Mouse (Mus musculus) heart, adult 2 months (tissue): ENCODE measurements at regions not wholly inside any gene's neighbourhood (a gene's known extent, or its start where the extent isn't known, plus 50 kb on each side); places are given as distances from the start of the nearest gene placed in this dataset.
A peak's percentile ranks its signal among the peaks of the same experiment; 100 is the strongest.
"Not testable (repeated sequence)": the region's sequence is repeated elsewhere in the genome, so short reads cannot be mapped to it uniquely, and the experiment has no call there.

Experiments used
- DNase-seq, 2 experiments: peaks; one replicate each; pipeline ENCODE4 v3.0.0; 2021
- H3K27ac ChIP-seq: fragments of 200-600 bp; 2 replicates; pipeline ENCODE4 v1.8.1; 2022
- H3K27me3 ChIP-seq: fragments of 200-500 bp; 2 replicates; pipeline ENCODE4 v1.6.1; 2012; ENCODE audit warnings: mild to moderate bottlenecking, low read length, inconsistent platforms, mixed read lengths; ENCODE audit not compliant: control insufficient read depth, insufficient read depth
- H3K36me3 ChIP-seq: fragments of 200-500 bp; 2 replicates; pipeline ENCODE4 v1.6.1; 2012; ENCODE audit warnings: low read length, inconsistent platforms; ENCODE audit not compliant: control insufficient read depth, insufficient read depth
- H3K4me1 ChIP-seq: fragments of 200-500 bp; 2 replicates; pipeline ENCODE4 v1.6.1; 2011; ENCODE audit warnings: low read length; ENCODE audit not compliant: control insufficient read depth, insufficient read depth
- H3K4me3 ChIP-seq: fragments of 200-600 bp; 2 replicates; pipeline ENCODE4 v1.8.1; 2022
- H3K79me2 ChIP-seq: fragments of 200-500 bp; replicated peaks from 2 replicates; pipeline ENCODE4 v1.6.1; 2012; ENCODE audit warnings: mild to moderate bottlenecking, inconsistent platforms, low read length, moderate library complexity, mixed read lengths; ENCODE audit not compliant: control insufficient read depth, insufficient read depth
- H3K9ac ChIP-seq: fragments of 200-500 bp; 2 replicates; pipeline ENCODE4 v1.6.1; 2012; ENCODE audit warnings: low read depth, mild to moderate bottlenecking, control low read depth, inconsistent platforms, low read length, mixed read lengths
- CTCF ChIP-seq: fragments of 200-600 bp; IDR thresholded peaks from 2 replicates; pipeline ENCODE4 v1.8.1; 2022; ENCODE audit warnings: antibody characterized with exemption, mild to moderate bottlenecking, moderate library complexity
- EP300 ChIP-seq: fragments of 200-500 bp; IDR thresholded peaks from 2 replicates; pipeline ENCODE4 v1.6.1; 2011; ENCODE audit warnings: low read depth, low read length, control low read depth; ENCODE audit not compliant: insufficient read depth
- POLR2A ChIP-seq: fragments of 200-500 bp; IDR thresholded peaks from 2 replicates; pipeline ENCODE4 v1.6.1; 2011; ENCODE audit warnings: mild to moderate bottlenecking, low read depth, low read length, control low read depth; ENCODE audit not compliant: insufficient read depth
- WGBS: fragments of 180-500 bp; shearing (Covaris S2); methylation state at CpG from one replicate; pipeline ENCODE4 v1.1.7; 2018; 5-methylcytosine and 5-hydroxymethylcytosine counted together
- intact Hi-C: fragments of 180-260 bp; cut with DNase I; formaldehyde crosslinking; loops from one replicate; pipeline ENCODE4 v1.15.1; 2025

GRCm38 (mm10) chr17:50416119-50416518 lies 93.1 kb upstream of the Plcl2 start:
- TF ChIP-seq EP300 (no peak), POLR2A (no peak), CTCF (no peak)
- WGBS, result 45% methylated on average over 1 of the region's 1 CpGs
- no peaks in the 10 kb centered on the region for H3K36me3 ChIP-seq
- H3K4me3 ChIP-seq, result no peak overlapping the region
- H3K27ac ChIP-seq, result no peak overlapping the region
- no peaks in the 10 kb centered on the region for H3K27me3 ChIP-seq
- no peaks in the 10 kb centered on the region; the same call in none of the 2 replicates for H3K4me1 ChIP-seq
- no peaks in the 10 kb centered on the region for H3K79me2 ChIP-seq
- intact Hi-C loops, result loop anchor here (5.0 kb wide), 3 partner anchors 91 to 361 kb away; partner anchors contain the start of gene Plcl2
- H3K9ac ChIP-seq, result no peak overlapping the region
- DNase-seq, result no peak

GRCm38 (mm10) chr17:50416538-50417113 lies 92.6 kb upstream of the Plcl2 start:
- TF ChIP-seq CTCF, result no peak
- no peak for TF ChIP-seq POLR2A
- no peak for TF ChIP-seq EP300
- Histone ChIP-seq H3K79me2 (no peaks in the 10 kb centered on the region), H3K36me3 (no peaks in the 10 kb centered on the region), H3K9ac (no peak overlapping the region), H3K4me1 (no peaks in the 10 kb centered on the region; the same call in none of the 2 replicates), H3K27ac (no peak overlapping the region), H3K4me3 (no peak overlapping the region), H3K27me3 (no peaks in the 10 kb centered on the region)
- intact Hi-C loops, result loop anchor here (5.0 kb wide), 3 partner anchors 91 to 361 kb away; partner anchors contain the start of gene Plcl2
- no peak for DNase-seq
- WGBS, result 70% methylated on average over 3 of the region's 3 CpGs

GRCm38 (mm10) chr17:50418863-50419383 lies 90.3 kb upstream of the Plcl2 start:
- Histone ChIP-seq H3K79me2 (no peaks in the 10 kb centered on the region), H3K27ac (no peak overlapping the region), H3K4me3 (no peak overlapping the region), H3K9ac (no peak overlapping the region), H3K36me3 (no peaks in the 10 kb centered on the region), H3K4me1 (no peaks in the 10 kb centered on the region; the same call in none of the 2 replicates), H3K27me3 (no peaks in the 10 kb centered on the region)
- peak; percentile 45 to 48 for DNase-seq
- no peak for TF ChIP-seq POLR2A
- peak; percentile 66 for TF ChIP-seq CTCF
- intact Hi-C loops, result loop anchor here (1.0 to 5.0 kb wide), 4 partner anchors 88 to 376 kb away; partner anchors contain the start of gene Plcl2
- WGBS, result 50% methylated on average over 3 of the region's 3 CpGs

- DNase-seq, H3K27ac ChIP-seq, H3K9ac ChIP-seq, H3K4me3 ChIP-seq, H3K4me1 ChIP-seq, H3K36me3 ChIP-seq, H3K27me3 ChIP-seq, H3K79me2 ChIP-seq: not testable (repeated sequence)
- intact Hi-C loops, result loop anchor here (1.0 to 5.0 kb wide), 4 partner anchors 88 to 376 kb away; partner anchors contain the start of gene Plcl2
Observed at GRCm38 (mm10) chr17:50419551-50419950, 89.7 kb upstream of the Plcl2 start.

GRCm38 (mm10) chr17:50419966-50420365 lies 89.2 kb upstream of the Plcl2 start:
- Histone ChIP-seq H3K27me3 (no peaks in the 10 kb centered on the region), H3K9ac (no peak overlapping the region), H3K79me2 (no peaks in the 10 kb centered on the region), H3K4me3 (no peak overlapping the region), H3K4me1 (no peaks in the 10 kb centered on the region; the same call in 1 of the 2 replicates), H3K36me3 (no peaks in the 10 kb centered on the region), H3K27ac (no peak overlapping the region)
- TF ChIP-seq CTCF (no peak), POLR2A (no peak), EP300 (no peak)
- intact Hi-C loops, result loop anchor here (1.0 to 5.0 kb wide), 4 partner anchors 87 to 375 kb away; partner anchors contain the start of gene Plcl2
- DNase-seq, result no peak
- 90% methylated on average over 11 of the region's 12 CpGs for WGBS

GRCm38 (mm10) chr17:50420690-50421089 lies 88.5 kb upstream of the Plcl2 start:
- no peak for DNase-seq
- WGBS, result 95% methylated on average over 6 of the region's 6 CpGs
- Histone ChIP-seq H3K9ac (no peak overlapping the region), H3K36me3 (no peaks in the 10 kb centered on the region), H3K4me3 (no peak overlapping the region), H3K27me3 (no peaks in the 10 kb centered on the region), H3K27ac (no peak overlapping the region), H3K79me2 (no peaks in the 10 kb centered on the region), H3K4me1 (no peaks in the 10 kb centered on the region; the same call in 1 of the 2 replicates)
- intact Hi-C loops, result no loop called here
- TF ChIP-seq CTCF (no peak), POLR2A (no peak), EP300 (no peak)
